Mouse (Mus musculus): ENCODE results near the gene Xkr8.

Gene Xkr8

GRCm38 (mm10) chr4:132735894-132736293, 3.5 kb upstream of the Xkr8 start:
- DNase-seq: no peak

DNA sequence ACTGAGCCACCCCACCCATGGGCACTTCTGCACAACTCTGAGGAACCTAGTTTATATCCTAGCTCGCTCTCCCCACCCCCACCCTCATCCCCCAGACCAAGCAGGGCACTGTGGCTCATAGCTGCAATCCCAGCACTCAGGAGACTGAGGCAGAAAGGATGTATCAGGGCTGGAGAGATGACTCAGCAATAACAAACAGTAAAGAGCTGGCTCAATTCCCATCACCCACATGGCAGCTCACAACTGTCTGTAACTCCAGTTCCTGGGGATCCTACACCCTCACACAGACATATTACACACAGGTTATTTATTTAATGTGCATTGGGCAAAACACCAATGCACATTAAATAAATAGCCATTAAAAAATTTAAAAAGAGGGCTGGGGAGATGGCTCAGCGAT, 3.0 kb upstream of the Xkr8 start:
- DNase-seq: no peak

GRCm38 (mm10) chr4:132734766-132735165, 2.4 kb upstream of the Xkr8 start:
- no peak for DNase-seq

- DNase-seq: no peak
Observed at GRCm38 (mm10) chr4:132733071-132733770, 875 bp upstream of the Xkr8 start.

DNA sequence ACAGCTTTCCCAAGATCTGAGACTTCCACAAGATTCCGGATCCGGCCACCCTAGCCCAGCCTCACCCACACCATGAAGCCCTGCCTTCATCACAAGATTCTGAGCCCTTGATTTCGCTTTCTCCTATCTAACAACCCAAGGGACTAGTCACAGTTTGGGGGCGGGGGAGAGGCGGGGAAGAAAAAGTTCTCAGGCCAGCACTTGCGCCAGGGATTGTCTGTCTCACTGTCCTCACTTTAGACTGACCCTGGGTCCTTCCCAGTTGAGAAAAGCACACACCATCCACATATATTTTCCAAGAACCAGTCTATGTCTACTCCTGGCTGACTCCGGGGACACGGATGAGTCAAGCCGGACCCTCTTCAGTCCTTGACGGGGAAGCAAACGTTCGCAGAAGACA, 730 bp downstream of the Xkr8 start:
- DNase-seq: no peak

GRCm38 (mm10) chr4:132728233-132728632, 4.1 kb downstream of the Xkr8 start:
- DNase-seq: no peak

DNA sequence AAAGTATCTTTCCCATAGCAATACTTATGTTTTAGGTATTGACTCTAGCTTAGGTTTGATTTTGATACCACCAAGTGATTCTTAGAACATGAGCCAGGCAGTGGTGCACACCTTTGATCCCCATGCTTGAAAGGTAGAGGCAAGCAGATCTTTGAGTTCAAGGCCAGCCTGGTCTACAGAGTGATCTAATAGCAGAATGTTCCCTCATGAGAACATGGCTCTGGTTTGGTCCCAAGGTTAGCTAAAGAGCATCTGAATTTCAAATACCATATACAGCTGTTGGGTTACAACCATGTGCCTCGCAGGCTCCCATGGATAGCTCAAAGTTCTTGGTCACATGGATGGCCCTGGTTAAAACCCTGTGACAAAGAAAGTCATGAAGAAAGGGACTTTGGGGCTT, 14.1 kb downstream of the Xkr8 start:
- DNase-seq: no peak

- DNase-seq: no peak
Observed at GRCm38 (mm10) chr4:132713181-132713580, 19.2 kb downstream of the Xkr8 start.

GRCm38 (mm10) chr4:132706885-132707284, 25.5 kb downstream of the Xkr8 start:
- DNase-seq: no peak

GRCm38 (mm10) chr4:132702076-132702475, 30.3 kb downstream of the Xkr8 start:
- no peak for DNase-seq

- no peak for DNase-seq
Observed at GRCm38 (mm10) chr4:132693366-132693765, 39.0 kb downstream of the Xkr8 start.

DNA sequence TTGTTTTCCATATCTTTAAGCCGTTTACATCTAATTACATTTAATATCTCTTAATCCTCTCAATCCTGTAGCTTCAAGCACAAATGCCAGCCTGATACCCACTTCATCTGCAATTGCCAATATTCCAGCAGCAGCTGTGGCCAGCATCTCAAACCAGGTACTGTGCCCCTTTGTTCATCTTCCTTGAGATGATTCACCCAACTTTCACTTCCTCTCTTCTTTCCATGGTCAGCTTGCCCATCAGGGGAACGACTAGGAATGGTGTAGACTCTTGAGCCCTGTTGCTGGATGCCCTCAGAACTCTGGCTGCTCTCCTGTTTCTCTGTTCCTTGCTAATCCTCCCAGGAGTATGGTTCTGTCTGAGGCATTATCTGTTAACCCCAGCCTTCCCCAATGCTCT, 42.7 kb downstream of the Xkr8 start:
- DNase-seq: no peak

DNA sequence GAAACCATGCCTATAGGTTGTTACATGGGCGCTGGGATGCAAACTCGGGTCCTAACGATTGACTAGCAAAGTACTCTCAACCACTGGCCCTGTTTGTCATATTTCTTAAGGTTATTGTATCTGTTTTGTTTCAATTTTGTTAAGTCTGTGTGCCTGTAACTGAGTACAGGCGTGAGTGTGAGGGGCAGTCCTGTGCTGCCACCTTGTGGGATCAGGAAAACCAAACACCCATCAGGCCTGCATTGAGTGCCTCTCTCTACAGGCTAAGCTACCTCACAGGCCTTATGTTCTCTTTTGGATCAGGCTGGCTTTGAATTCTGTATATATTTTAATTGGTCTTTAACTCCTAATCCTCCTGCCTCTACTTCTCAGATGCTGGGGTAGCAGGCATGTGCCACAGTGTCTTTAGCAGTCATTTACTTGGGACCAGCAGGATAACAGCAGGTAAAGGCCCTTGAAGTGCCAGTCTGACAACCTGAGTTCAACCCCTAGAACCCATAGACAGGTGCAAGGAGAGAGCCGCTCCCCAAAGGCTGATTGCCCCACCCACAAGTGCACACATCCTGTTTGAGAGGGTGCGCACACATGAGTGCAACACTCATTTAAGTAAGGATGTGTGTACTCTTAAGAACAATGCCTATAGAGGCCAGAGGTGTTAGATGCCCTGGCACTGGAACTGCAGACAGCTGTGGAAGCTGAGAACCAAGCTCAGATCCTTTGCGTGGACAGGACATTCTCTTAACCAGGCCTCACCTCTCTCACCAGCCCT, 55.4 kb downstream of the Xkr8 start:
- no peak for DNase-seq

All from cerebellum, postnatal 36 days (tissue).